Mouse (Mus musculus) 3134 (cell line): ENCODE results near the gene Lrguk.

Source experiments
- DNase-seq: peaks from one replicate; pipeline ENCODE4 v3.0.0-alpha.2; 2011; ENCODE audit warnings: low spot score; ENCODE audit not compliant: insufficient read length; ENCODE audit errors: extremely low read depth

Gene Lrguk

GRCm38 (mm10) chr6:34171748-34172457 is 142.7 kb downstream of the Lrguk start:
- no peak for DNase-seq

GRCm38 (mm10) chr6:34173251-34173650 is 144.0 kb downstream of the Lrguk start:
- DNase-seq = no peak

- DNase-seq = no peak
Observed at GRCm38 (mm10) chr6:34174715-34175114, 145.5 kb downstream of the Lrguk start.

- DNase-seq = peak; percentile 81
Observed at GRCm38 (mm10) chr6:34176111-34176863, 147.0 kb downstream of the Lrguk start.

GRCm38 (mm10) chr6:34176864-34177247 is 147.6 kb downstream of the Lrguk start, which contains the start of gene Slc35b4:
Gene Slc35b4, minus strand, starts transcription at chr6:34177111.
- peak; percentile 86 for DNase-seq

GRCm38 (mm10) chr6:34179007-34179406 is 149.8 kb downstream of the Lrguk start:
- DNase-seq = no peak

GRCm38 (mm10) chr6:34179911-34180310 is 150.7 kb downstream of the Lrguk start:
- DNase-seq = no peak

GRCm38 (mm10) chr6:34181961-34182360 is 152.7 kb downstream of the Lrguk start:
- DNase-seq = no peak

GRCm38 (mm10) chr6:34183326-34183725 is 154.1 kb downstream of the Lrguk start:
- DNase-seq = no peak
